8 mouse cellular contexts compared by ENCODE assay signal in genomic region chr17:57249186-57250181, GRCm38 (mm10). TPM values are rescaled to one million over a fixed set of nuclear protein-coding genes. Genes with fewer than 3 reads are reported as not detected.
DNase-seq lines count a peak whose midpoint lies in the region; ATAC-seq lines count a peak whose summit lies in the region.

TSS of gene Trip10 (plus strand) at chr17:57249455.

- peak within 1 kb of the TSS; percentile 95 for H3K4me2 ChIP-seq in intestine, embryonic 15.5 days (replicated peaks)

- peak within 1 kb of the TSS; percentile 94 for H3K27ac ChIP-seq in intestine, embryonic 15.5 days

- H3K9ac ChIP-seq in intestine, embryonic 15.5 days: peak within 1 kb of the TSS; percentile 73

- under 1% methylated on average over 51 of the region's 52 CpGs for WGBS in intestine, embryonic 15.5 days

- peaks cover 27% of the 10 kb centered on the region for H3K4me1 ChIP-seq in intestine, embryonic 15.5 days (replicated peaks)

- intact Hi-C loops in left cerebral cortex, postnatal 14 days (cut with DNase I): loop anchor here (2.0 kb wide), 1 partner anchor 27 kb away; no protein-coding TSS in a partner anchor

- DNase-seq in adrenal gland, adult 2 months: peak; percentile 99
- peak; percentile 89 for DNase-seq in embryo, embryonic 11.5 days (ENCODE audit: low read depth, low spot score)
- DNase-seq in gastrocnemius, postnatal 4 days (ENCODE audit: low spot score in 2 of 2): peak; percentile 98
- DNase-seq in left cerebral cortex, postnatal 14 days (ENCODE audit: low spot score in 2 of 2): peak; percentile 81 to 87
- peak; percentile 87 for DNase-seq in right cerebral cortex, postnatal 14 days
- peak; percentile 100 for DNase-seq in urinary bladder, postnatal 25 days (ENCODE audit: low spot score)

- H3K4me3 ChIP-seq in intestine, embryonic 15.5 days (replicated peaks): peak within 1 kb of the TSS; percentile 80

- H3K9me3 ChIP-seq in intestine, embryonic 15.5 days: no peaks in the 10 kb centered on the region

- no peaks in the 10 kb centered on the region for H3K27me3 ChIP-seq in intestine, embryonic 15.5 days (replicated peaks)

- ATAC-seq in intestine, embryonic 15.5 days: peak; percentile 65
- ATAC-seq in megakaryocyte-erythroid progenitor cell, adult 5-6 weeks (replicated peaks; ENCODE audit: low FRiP score, low TSS enrichment, poor library complexity, severe bottlenecking): peak; percentile 54

- H3K36me3 ChIP-seq in intestine, embryonic 15.5 days: peaks cover 13% of the 10 kb centered on the region

RNA-seq across cellular contexts. Expression of gene Trip10, which starts in this region (rescaled TPM):
- 10 to 100 TPM; 44.5 to 51.5 TPM for total RNA-seq in adrenal gland, adult 2 months (2021)
- polyA plus RNA-seq in adrenal gland, adult 2 months (2012; rRNA removed): 25.2 and 28.2 TPM in 2 replicates
- 10 to 100 TPM; 61.0 to 81.5 TPM for total RNA-seq in gastrocnemius, postnatal 4 days (2021)
- polyA plus RNA-seq in intestine, embryonic 15.5 days (2015; fragmentation: Nextera tagmentation; extraction: Ambion mirVana): 45.2 and 46.1 TPM in 2 replicates
- 1 to 10 TPM; 8.1 to 9.2 TPM for total RNA-seq in left cerebral cortex, postnatal 14 days (2021)
- total RNA-seq in megakaryocyte-erythroid progenitor cell, adult 5-6 weeks (2014; fragmentation: Nextera tagmentation): 3.9 and 4.5 TPM in 2 replicates
- 8.3 and 10.0 TPM in 2 replicates for total RNA-seq in megakaryocyte-erythroid progenitor cell, adult 5-6 weeks (2017)

Comparison
In these comparisons a context has a peak if more than half of its experiments do, and no peak if none do; other contexts are left out.
1. Peak in every context shown above with its lines: DNase-seq, ATAC-seq, H3K4me3 ChIP-seq and H3K27ac ChIP-seq.
2. RNA of gene Trip10 (total RNA-seq): 61.0 to 81.5 TPM in gastrocnemius, postnatal 4 days and 44.5 to 51.5 TPM in adrenal gland, adult 2 months; 8.1 to 9.2 TPM in left cerebral cortex, postnatal 14 days and 3.9 to 10.0 TPM in megakaryocyte-erythroid progenitor cell, adult 5-6 weeks; every median in the first group is over 4 times any median in the second.